Mouse (Mus musculus) inflammation-experienced regulatory T-cells, adult 16 weeks (primary cell): Measurements from ENCODE around the gene 4930513O06Rik. TPM values are rescaled to one million over a fixed set of nuclear protein-coding genes. Genes with fewer than 3 reads are reported as not detected.

Source experiments
- polyA plus RNA-seq: library from polyadenylated mRNA; unstranded; fragments of 100-300 nt; shearing (Covaris generic); gene quantifications from one replicate; pipeline ENCODE4 v1.2.1, GENCODE M21; 2017

4930513O06Rik gene
- polyA plus RNA-seq: not detected

DNA sequence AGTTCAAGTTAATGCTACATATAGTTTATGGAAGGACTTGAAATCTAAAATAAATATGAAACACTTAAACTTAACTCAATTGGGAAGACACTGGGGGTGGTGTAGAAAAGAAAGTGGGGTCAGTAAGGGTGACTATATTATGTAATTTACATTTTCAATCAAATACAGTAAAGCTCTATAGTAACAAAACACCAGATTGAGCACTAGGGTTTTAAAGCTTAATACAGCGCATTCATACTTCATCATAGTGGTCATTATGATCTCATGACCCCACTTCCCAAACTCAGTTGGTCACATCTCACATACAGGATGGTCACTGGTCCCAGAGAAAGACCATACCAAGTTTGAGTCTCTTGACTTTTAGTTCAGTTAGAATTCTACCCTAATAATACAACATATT is at the start of gene 4930513O06Rik:
TSS of gene 4930513O06Rik (plus strand) at position 301 of the 400 bp plus-strand sequence.

GRCm38 (mm10) chrX:139085077-139085476 is 966 bp upstream of the 4930513O06Rik start, which contains the start of gene Serpina7:
TSS of gene Serpina7 (minus strand) at chrX:139085236.

Other genes with a start within 250 kb of the 4930513O06Rik start
- gene Nrk, start 171.8 kb upstream of the 4930513O06Rik start, polyA plus RNA-seq: not detected
- not detected for gene Serpina7, start 1.0 kb upstream of the 4930513O06Rik start, polyA plus RNA-seq
- not detected for gene 4933428M09Rik, start 93.0 kb downstream of the 4930513O06Rik start, polyA plus RNA-seq
- not detected for gene Mum1l1, start 123.8 kb downstream of the 4930513O06Rik start, polyA plus RNA-seq
- gene Trap1a, start 247.4 kb downstream of the 4930513O06Rik start, polyA plus RNA-seq: not detected